Mouse (Mus musculus): ENCODE results near the gene Fkbp5.

Gene Fkbp5

GRCm38 (mm10) chr17:28460388-28460787 is 56.9 kb downstream of the Fkbp5 start:
- no peak for DNase-seq (ENCODE audit: low spot score)

- no peak for DNase-seq (ENCODE audit: low spot score)
These were observed 62.2 kb downstream of the Fkbp5 start for GRCm38 (mm10) chr17:28455098-28455497.

GRCm38 (mm10) chr17:28452889-28453288 is 64.4 kb downstream of the Fkbp5 start:
- no peak for DNase-seq (ENCODE audit: low spot score)

- DNase-seq (ENCODE audit: low spot score): peak; percentile 38
These were observed 65.4 kb downstream of the Fkbp5 start for GRCm38 (mm10) chr17:28451914-28452313.

- DNase-seq (ENCODE audit: low spot score): no peak
These were observed 65.8 kb downstream of the Fkbp5 start for GRCm38 (mm10) chr17:28451487-28451886.

GRCm38 (mm10) chr17:28448225-28448624 is 69.1 kb downstream of the Fkbp5 start:
- no peak for DNase-seq (ENCODE audit: low spot score)

GRCm38 (mm10) chr17:28447789-28448188 is 69.5 kb downstream of the Fkbp5 start:
- no peak for DNase-seq (ENCODE audit: low spot score)

- DNase-seq (ENCODE audit: low spot score): peak; percentile 56
These were observed 70.5 kb downstream of the Fkbp5 start for GRCm38 (mm10) chr17:28446820-28447168.

GRCm38 (mm10) chr17:28445886-28446819 is 71.2 kb downstream of the Fkbp5 start:
- DNase-seq (ENCODE audit: low spot score): peak; percentile 32

- DNase-seq (ENCODE audit: low spot score): no peak
These were observed 74.7 kb downstream of the Fkbp5 start for GRCm38 (mm10) chr17:28442661-28443060.

GRCm38 (mm10) chr17:28438342-28439115 is 78.8 kb downstream of the Fkbp5 start:
- peak; percentile 32 for DNase-seq (ENCODE audit: low spot score)

GRCm38 (mm10) chr17:28437938-28438337 is 79.4 kb downstream of the Fkbp5 start:
- no peak for DNase-seq (ENCODE audit: low spot score)

- DNase-seq (ENCODE audit: low spot score): no peak
These were observed 82.3 kb downstream of the Fkbp5 start for GRCm38 (mm10) chr17:28434921-28435485.

- no peak for DNase-seq (ENCODE audit: low spot score)
These were observed 84.3 kb downstream of the Fkbp5 start for GRCm38 (mm10) chr17:28433029-28433428.

GRCm38 (mm10) chr17:28431931-28432335 is 85.4 kb downstream of the Fkbp5 start:
- DNase-seq (ENCODE audit: low spot score): no peak

- DNase-seq (ENCODE audit: low spot score): no peak
These were observed 86.3 kb downstream of the Fkbp5 start for GRCm38 (mm10) chr17:28431038-28431437.

GRCm38 (mm10) chr17:28428474-28429258 is 88.7 kb downstream of the Fkbp5 start:
- DNase-seq (ENCODE audit: low spot score): no peak

- DNase-seq (ENCODE audit: low spot score): no peak
These were observed 89.7 kb downstream of the Fkbp5 start for GRCm38 (mm10) chr17:28427666-28428065.

GRCm38 (mm10) chr17:28424373-28424772 is 93.0 kb downstream of the Fkbp5 start:
- no peak for DNase-seq (ENCODE audit: low spot score)

- no peak for DNase-seq (ENCODE audit: low spot score)
These were observed 96.3 kb downstream of the Fkbp5 start for GRCm38 (mm10) chr17:28421071-28421470.

GRCm38 (mm10) chr17:28420229-28421051 is 96.9 kb downstream of the Fkbp5 start:
- no peak for DNase-seq (ENCODE audit: low spot score)

Measured in yolk sac, embryonic 10.5 days (tissue).